Mouse (Mus musculus): ENCODE data around the gene Ube2d2b. TPM values are rescaled to one million over a fixed set of nuclear protein-coding genes. Genes with fewer than 3 reads are reported as not detected.

The Ube2d2b gene
- total and polyA plus RNA-seq, 3 experiments = 0.08 TPM; not detected in 2

- H3K9ac ChIP-seq (ENCODE audit: low read depth, low read length) = no peak overlapping the region
- no peak overlapping the region for H3K4me3 ChIP-seq
- no peaks in the 10 kb centered on the region for H3K4me1 ChIP-seq (ENCODE audit: control insufficient read depth, insufficient read depth, low read length)
- peaks cover 7% of the 10 kb centered on the region for H3K36me3 ChIP-seq (ENCODE audit: control insufficient read depth, insufficient read depth, low read length)
- DNase-seq = no peak
- H3K27ac ChIP-seq = peak overlapping the region; percentile 16; the same call in 1 of the 2 replicates
- TF ChIP-seq CTCF (IDR thresholded peaks at IDR 0.05) = no peak
- no peak for TF ChIP-seq POLR2A (IDR thresholded peaks at IDR 0.05; ENCODE audit: insufficient read depth, low read depth, low read length)
- TF ChIP-seq EP300 (IDR thresholded peaks at IDR 0.05; ENCODE audit: insufficient read depth, low read depth, low read length) = no peak
- WGBS = 61% methylated on average over 2 of the region's 2 CpGs
- H3K27me3 ChIP-seq (ENCODE audit: control insufficient read depth, insufficient read depth, low read length) = no peaks in the 10 kb centered on the region
- intact Hi-C loops (cut with DNase I) = no loop called here
- no peaks in the 10 kb centered on the region for H3K79me2 ChIP-seq (replicated peaks; ENCODE audit: control insufficient read depth, insufficient read depth, low read length)
Measured at GRCm38 (mm10) chr5:107814651-107815050, 15.2 kb upstream of the Ube2d2b start.

- no peaks in the 10 kb centered on the region for H3K27me3 ChIP-seq (ENCODE audit: control insufficient read depth, insufficient read depth, low read length)
- H3K36me3 ChIP-seq (ENCODE audit: control insufficient read depth, insufficient read depth, low read length) = no peaks in the 10 kb centered on the region
- no peak overlapping the region for H3K4me3 ChIP-seq
- WGBS = 97% methylated on average over 1 of the region's 1 CpGs
- no peaks in the 10 kb centered on the region for H3K4me1 ChIP-seq (ENCODE audit: control insufficient read depth, insufficient read depth, low read length)
- intact Hi-C loops (cut with DNase I) = no loop called here
- no peak overlapping the region for H3K9ac ChIP-seq (ENCODE audit: low read depth, low read length)
- H3K79me2 ChIP-seq (replicated peaks; ENCODE audit: control insufficient read depth, insufficient read depth, low read length) = no peaks in the 10 kb centered on the region
- no peak for TF ChIP-seq POLR2A (IDR thresholded peaks at IDR 0.05; ENCODE audit: insufficient read depth, low read depth, low read length)
- no peak for TF ChIP-seq CTCF (IDR thresholded peaks at IDR 0.05)
- no peak for TF ChIP-seq EP300 (IDR thresholded peaks at IDR 0.05; ENCODE audit: insufficient read depth, low read depth, low read length)
- DNase-seq = no peak
- no peak overlapping the region for H3K27ac ChIP-seq
Measured at GRCm38 (mm10) chr5:107822521-107822920, 7.4 kb upstream of the Ube2d2b start.

DNA sequence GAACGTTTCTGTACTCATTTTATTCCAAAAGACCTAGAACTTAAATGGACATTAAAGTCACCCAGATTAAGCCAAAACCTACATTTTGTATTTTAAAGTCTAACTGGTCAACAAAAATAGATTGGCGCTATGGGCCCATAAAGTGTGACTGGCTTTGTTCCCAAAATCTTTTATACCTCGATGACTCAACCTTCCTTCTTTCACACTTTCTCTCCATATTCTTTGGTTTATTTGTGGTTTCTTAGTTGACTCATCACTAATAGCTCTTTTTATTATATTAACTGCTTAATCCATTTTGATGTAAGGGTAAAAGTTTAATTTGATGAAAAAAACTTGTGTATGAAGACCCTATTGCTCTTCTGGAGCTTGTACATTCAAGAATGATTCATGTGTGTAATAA, 1.5 kb downstream of the Ube2d2b start:
- intact Hi-C loops (cut with DNase I) = no loop called here
- Histone ChIP-seq H3K4me1 (ENCODE audit: control insufficient read depth, insufficient read depth, low read length) (peaks cover 1% of the 10 kb centered on the region; the same call in 1 of the 2 replicates), H3K9ac (ENCODE audit: low read depth, low read length) (no peak overlapping the region), H3K27me3 (ENCODE audit: control insufficient read depth, insufficient read depth, low read length) (no peaks in the 10 kb centered on the region), H3K79me2 (replicated peaks; ENCODE audit: control insufficient read depth, insufficient read depth, low read length) (peaks cover 4% of the 10 kb centered on the region), H3K36me3 (ENCODE audit: control insufficient read depth, insufficient read depth, low read length) (peaks cover 2% of the 10 kb centered on the region; the same call in 1 of the 2 replicates), H3K4me3 (no peak overlapping the region), H3K27ac (no peak overlapping the region)
- 84% methylated on average over 3 of the region's 3 CpGs for WGBS
- TF ChIP-seq POLR2A (IDR thresholded peaks at IDR 0.05; ENCODE audit: insufficient read depth, low read depth, low read length) (no peak), CTCF (IDR thresholded peaks at IDR 0.05) (no peak), EP300 (IDR thresholded peaks at IDR 0.05; ENCODE audit: insufficient read depth, low read depth, low read length) (no peak)
- DNase-seq = no peak

- peaks cover 4% of the 10 kb centered on the region for H3K79me2 ChIP-seq (replicated peaks; ENCODE audit: control insufficient read depth, insufficient read depth, low read length)
- no peak for DNase-seq
- TF ChIP-seq POLR2A (IDR thresholded peaks at IDR 0.05; ENCODE audit: insufficient read depth, low read depth, low read length) (no peak), EP300 (IDR thresholded peaks at IDR 0.05; ENCODE audit: insufficient read depth, low read depth, low read length) (no peak), CTCF (IDR thresholded peaks at IDR 0.05) (no peak)
- H3K4me1 ChIP-seq (ENCODE audit: control insufficient read depth, insufficient read depth, low read length) = peaks cover 3% of the 10 kb centered on the region; the same call in 1 of the 2 replicates
- H3K9ac ChIP-seq (ENCODE audit: low read depth, low read length) = no peak overlapping the region
- H3K27ac ChIP-seq = no peak overlapping the region
- no peaks in the 10 kb centered on the region for H3K27me3 ChIP-seq (ENCODE audit: control insufficient read depth, insufficient read depth, low read length)
- H3K36me3 ChIP-seq (ENCODE audit: control insufficient read depth, insufficient read depth, low read length) = peaks cover 2% of the 10 kb centered on the region; the same call in 1 of the 2 replicates
- 36% methylated on average over 1 of the region's 1 CpGs for WGBS
- H3K4me3 ChIP-seq = no peak overlapping the region
- intact Hi-C loops (cut with DNase I) = no loop called here
Measured at GRCm38 (mm10) chr5:107834287-107834686, 4.4 kb downstream of the Ube2d2b start.

GRCm38 (mm10) chr5:107838891-107839644, 9.2 kb downstream of the Ube2d2b start:
- H3K27ac ChIP-seq = peak overlapping the region; percentile 21; the same call in 1 of the 2 replicates
- no peak overlapping the region for H3K9ac ChIP-seq (ENCODE audit: low read depth, low read length)
- H3K4me1 ChIP-seq (ENCODE audit: control insufficient read depth, insufficient read depth, low read length) = peaks cover 1% of the 10 kb centered on the region
- TF ChIP-seq EP300 (IDR thresholded peaks at IDR 0.05; ENCODE audit: insufficient read depth, low read depth, low read length) (no peak), POLR2A (IDR thresholded peaks at IDR 0.05; ENCODE audit: insufficient read depth, low read depth, low read length) (no peak), CTCF (IDR thresholded peaks at IDR 0.05) (no peak)
- no peaks in the 10 kb centered on the region for H3K36me3 ChIP-seq (ENCODE audit: control insufficient read depth, insufficient read depth, low read length)
- H3K79me2 ChIP-seq (replicated peaks; ENCODE audit: control insufficient read depth, insufficient read depth, low read length) = peaks cover 3% of the 10 kb centered on the region; the same call in 1 of the 2 replicates
- 14% methylated on average over 3 of the region's 3 CpGs for WGBS
- no peak overlapping the region for H3K4me3 ChIP-seq
- peak; percentile 45 to 64 for DNase-seq
- H3K27me3 ChIP-seq (ENCODE audit: control insufficient read depth, insufficient read depth, low read length) = no peaks in the 10 kb centered on the region
- intact Hi-C loops (cut with DNase I) = no loop called here
